Mouse (Mus musculus): ENCODE data around the gene Arl13b. TPM values are rescaled to one million over a fixed set of nuclear protein-coding genes. Genes with fewer than 3 reads are reported as not detected.

Arl13b gene
- total RNA-seq (2021): 10 to 100 TPM; 12.0 to 12.7 TPM
- long read RNA-seq, experiment 1, partial matches to known transcripts: 0 of 3 reads
- long read RNA-seq, experiment 1, other reads (novel, unspliced or antisense): 1 of 3 reads
- long read RNA-seq, experiment 2, partial matches to known transcripts: 3 of 8 reads
- long read RNA-seq, experiment 2, other reads (novel, unspliced or antisense): 2 of 8 reads

DNA sequence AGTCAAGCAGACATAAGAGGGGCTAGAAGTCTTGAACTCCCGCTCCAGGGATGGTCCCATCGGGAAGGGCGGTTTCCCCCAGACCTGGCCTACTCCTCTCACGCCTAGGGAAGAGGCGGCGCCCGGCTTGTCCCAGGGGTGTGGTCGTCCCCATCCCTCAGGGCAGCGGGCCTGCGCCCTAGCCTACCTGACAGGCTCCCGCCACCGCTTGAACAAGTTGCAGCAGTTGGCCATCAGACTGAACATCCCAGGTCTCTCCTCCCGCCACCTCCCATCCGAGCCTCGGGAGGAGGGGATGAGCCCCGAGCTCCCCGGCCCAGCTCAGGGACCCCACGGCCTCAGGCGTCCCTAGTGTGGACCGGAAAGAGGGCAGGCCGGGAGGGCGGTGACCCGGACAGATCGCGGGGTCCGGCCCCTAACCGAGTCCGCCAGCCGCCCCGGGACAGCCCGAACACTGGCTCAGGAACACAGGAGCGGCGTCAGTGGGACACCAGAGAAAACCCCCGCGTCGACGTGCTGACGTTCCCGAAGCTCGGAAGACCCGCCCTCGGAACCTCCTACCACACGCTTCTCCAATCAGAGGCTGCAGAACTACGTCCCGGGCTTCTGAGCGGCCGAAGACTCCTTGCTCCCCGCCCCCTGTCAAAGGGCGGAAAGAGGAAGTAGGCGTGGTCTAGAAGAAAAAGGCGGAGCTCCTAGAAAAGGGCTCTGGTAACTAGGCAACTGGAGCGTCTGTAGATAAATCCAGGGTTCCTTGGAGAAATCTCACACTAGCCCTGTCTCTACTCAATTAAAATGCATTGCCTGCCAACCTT lies at the start of gene Arl13b:
TSS of gene Arl13b (minus strand) at position 543 of the 815 bp plus-strand sequence.
- DNase-seq (ENCODE audit: low spot score in 2 of 2): peak; percentile 57 to 84

DNA sequence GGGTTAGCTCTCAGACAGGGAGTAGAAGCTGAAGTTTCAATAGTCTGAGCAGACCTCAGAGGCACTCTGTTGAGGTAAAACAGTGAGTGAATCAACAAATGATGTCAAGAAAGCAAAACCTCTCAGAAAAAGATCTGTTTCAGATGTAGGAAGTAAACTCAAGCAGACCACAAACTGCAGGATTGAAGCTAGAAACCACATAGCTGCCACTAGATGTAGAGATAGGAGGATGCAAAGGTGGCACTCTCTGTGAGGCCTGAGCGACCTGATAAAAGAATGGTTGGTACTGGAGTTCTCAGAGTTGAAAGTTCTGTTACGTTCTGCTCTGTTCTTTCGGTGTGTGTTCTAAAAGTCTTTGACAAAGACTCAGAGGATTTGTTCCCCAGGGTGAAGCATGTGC lies 49.0 kb upstream of the Arl13b start:
- DNase-seq (ENCODE audit: low spot score in 2 of 2): no peak

DNA sequence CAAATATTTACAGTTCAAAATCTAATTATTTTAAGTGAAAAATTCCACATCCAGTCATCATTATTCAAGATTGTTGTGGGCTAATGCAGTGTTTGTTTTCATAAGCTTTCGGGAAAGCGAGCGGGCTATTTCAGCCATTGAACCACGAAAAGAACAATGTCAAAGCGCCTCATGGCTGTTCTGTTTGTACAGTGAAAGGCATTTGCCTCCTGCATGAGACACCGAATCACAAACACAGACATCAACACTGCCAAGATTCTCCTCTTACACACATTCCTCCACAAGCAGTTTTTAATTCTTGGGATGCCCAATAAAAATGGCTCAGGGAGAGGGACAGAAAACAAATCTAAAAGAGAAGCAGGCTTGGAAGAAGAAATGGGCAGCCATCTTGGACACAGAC lies 27.2 kb upstream of the Arl13b start:
- DNase-seq (ENCODE audit: low spot score in 2 of 2): no peak

DNA sequence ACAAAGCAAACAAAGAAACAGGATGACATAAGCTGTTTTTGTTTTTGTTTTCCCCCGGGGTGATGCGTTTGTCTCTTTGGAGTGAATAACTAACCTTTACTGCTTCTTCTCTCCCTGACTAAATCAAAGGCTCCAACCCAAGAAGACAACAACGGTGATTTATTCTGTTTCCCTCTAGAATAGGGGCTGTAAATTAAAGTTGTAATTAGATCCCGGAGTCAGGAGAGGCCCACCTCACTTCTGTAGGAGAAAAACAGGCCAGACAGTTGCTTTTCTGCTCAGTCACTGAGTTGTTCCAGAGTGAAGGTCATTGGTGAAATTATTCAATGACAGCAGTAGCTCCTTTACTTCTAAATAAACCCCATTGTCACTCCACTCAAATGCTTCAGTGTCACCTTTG lies 26.3 kb upstream of the Arl13b start:
- DNase-seq (ENCODE audit: low spot score in 2 of 2): no peak

DNA sequence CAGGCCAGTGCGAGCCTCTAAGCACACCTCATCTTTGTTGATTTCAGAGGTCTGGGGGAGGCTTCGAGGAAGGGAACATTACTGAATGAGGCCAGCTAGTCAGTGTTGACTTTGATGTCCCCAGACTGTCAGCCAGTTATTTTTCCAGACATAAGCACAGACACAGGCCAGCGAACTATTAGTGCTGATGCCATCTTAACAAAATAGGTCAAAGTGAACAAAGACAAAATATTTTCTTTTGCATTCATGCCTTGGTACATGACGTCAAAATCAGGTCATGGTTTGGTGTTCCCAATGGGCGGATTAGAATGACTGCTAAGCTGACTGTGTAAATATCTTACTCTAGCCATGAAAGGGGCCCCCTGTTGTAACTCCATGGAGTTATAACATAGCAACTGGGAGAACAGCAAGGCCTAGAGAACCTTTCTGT lies 25.9 kb upstream of the Arl13b start:
- DNase-seq (ENCODE audit: low spot score in 2 of 2): no peak

DNA sequence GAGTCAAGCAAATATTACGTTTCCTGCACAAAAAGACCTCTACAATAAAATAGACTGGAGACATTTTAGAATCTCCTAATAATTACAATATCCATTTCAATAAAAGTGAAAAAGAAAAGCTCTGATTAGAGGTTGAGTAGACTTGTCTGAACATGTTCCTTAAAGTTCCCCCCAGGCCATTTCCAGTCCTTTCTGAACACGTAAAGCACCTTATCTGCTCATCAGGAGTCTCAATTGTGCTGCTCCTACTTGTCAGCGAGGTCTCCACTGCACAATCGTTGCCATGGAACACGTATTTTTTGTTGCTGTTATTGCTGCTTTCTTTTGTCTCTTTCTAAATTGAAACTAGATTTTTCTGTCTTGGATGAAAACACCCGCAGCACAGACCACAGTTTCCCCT lies 14.6 kb upstream of the Arl13b start:
- DNase-seq (ENCODE audit: low spot score in 2 of 2): no peak

DNA sequence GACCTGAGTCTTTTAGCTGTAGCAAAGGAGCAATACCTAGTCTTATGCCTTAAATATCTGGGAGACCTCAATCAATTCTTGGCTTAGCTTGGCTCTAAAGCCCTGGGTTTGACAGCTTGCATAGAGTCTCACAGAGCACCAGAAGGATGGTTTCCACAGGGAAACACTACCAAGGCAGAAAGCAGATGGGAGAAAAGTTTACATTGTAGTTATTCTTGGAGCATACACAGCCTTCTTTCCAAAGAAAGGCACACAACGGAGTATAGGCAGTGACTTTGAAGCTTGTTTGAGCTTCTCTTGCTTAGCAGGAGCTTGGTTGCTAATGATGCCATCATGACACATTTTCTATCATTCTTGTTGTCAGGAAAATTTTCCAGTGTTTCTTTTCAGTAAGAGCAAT lies 13.3 kb upstream of the Arl13b start:
- DNase-seq (ENCODE audit: low spot score in 2 of 2): no peak

DNA sequence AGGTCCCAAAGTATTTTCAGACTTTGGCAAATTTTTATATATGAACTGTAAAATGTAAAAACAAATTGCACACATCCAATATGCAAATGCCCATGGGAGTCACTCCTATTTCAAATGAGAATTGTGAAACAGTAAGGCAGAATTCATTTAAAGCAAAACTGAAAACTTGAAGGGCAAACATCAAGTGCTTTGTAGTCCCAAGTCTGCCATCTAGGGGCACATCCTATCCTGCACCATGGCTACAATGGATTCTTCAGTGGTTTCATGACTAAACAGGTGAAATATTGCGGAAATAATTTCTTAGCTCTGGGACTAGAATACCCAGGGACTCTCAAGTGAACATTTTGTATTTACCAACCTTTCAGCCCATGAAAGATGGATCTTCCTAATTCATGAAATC lies 11.2 kb upstream of the Arl13b start:
- no peak for DNase-seq (ENCODE audit: low spot score in 2 of 2)

DNA sequence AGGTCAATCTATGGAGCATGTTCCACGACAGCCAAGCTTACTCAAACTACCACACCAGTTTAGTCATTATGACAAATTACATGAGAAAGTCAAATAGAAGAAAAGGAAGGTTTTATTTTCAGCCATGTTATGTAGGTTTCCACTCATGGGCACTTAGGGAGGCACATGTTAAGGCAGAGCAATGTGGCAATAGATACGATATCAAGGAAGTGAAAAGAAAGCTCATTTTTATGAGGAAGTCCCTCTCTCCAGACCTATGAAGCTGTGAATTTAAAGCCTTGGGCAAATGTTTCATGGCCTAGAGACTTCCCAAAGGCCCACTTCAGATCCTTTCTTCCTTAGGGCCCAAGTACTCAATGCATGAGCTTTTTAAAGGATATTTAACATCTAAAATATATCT lies 10.7 kb upstream of the Arl13b start:
- no peak for DNase-seq (ENCODE audit: low spot score in 2 of 2)

DNA sequence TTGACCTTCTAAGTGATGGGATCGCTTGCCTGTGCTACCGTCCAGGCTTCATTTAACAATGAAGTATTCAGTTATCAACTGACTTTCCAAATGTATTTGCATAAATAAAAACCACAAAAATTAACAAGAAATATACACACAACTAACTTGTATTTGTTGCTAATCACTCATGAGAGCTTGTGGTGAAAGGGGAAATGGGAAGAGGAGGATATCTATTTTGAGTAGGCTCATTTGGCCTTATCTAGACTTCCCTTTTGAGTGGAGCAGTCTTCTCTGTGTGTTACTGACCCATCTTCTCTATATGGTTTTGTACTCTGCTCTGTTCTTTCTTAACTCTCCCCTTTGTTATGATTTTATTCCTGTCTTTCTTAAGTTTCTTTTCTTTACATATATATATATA lies 9.4 kb upstream of the Arl13b start:
- DNase-seq (ENCODE audit: low spot score in 2 of 2): no peak

DNA sequence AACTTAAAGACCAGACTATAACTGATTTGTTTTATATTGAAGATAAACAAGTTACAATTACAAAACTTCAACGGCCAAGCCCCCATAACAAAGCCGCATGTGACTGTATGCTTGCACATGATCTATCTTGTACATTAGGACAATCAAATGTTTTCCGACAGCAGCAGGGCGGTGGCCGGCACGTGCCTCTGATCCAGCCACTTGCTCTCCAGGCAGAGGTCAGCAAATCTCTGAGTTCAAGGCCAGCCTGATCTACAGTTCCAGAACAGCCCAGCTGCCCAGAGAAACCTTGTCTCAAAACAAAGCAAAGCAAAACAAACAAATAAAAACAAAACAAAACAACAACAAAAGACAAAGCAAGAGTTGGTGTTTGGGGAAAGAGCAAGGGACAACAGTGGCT lies 8.5 kb upstream of the Arl13b start:
- no peak for DNase-seq (ENCODE audit: low spot score in 2 of 2)

DNA sequence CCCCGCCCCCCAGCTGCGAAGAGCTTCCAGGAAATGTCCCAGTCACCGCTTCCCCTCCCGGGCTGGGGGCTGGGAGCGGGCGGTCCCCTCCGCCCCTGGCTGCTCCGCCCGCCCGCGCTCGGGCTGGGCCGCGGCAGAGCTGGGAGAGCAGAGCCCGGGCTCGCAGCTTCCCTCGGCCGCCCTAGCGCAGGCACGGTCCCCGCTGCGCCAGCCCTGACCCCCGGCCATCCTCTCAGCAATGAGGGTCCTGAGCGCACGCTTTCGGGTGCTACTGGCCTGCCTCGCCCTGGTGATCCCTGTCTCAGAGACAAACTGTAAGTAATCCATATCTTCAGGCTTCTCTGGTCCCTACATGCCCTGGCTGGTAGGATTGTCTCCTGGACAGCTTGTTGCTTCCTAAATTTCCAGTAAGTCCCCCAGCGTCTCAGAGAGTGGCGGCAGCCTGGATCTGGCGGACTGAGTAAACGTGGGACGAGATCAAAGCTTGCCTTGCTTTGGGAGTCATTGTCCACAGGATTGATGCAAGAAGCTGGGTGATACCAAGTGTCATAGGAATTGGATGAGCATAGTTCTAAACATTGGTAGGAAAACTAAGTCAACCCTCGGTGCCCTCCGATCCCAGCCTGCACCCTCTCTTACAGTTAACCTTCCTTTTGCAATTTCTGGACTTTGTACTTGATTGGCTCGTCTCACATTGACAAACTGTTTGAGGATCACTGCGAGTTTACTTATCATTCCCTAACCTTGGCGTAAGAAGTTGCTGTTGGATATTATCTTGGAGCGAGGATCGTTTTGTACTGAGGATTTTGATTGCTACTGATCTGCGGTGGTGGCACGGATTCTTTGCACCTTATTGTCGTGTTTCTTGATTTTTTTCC lies 7.6 kb upstream of the Arl13b start, which contains the start of gene Pros1:
TSS of gene Pros1 (plus strand) at position 117 of the 878 bp plus-strand sequence.
- peak; percentile 18 to 40 for DNase-seq (ENCODE audit: low spot score in 2 of 2)

DNA sequence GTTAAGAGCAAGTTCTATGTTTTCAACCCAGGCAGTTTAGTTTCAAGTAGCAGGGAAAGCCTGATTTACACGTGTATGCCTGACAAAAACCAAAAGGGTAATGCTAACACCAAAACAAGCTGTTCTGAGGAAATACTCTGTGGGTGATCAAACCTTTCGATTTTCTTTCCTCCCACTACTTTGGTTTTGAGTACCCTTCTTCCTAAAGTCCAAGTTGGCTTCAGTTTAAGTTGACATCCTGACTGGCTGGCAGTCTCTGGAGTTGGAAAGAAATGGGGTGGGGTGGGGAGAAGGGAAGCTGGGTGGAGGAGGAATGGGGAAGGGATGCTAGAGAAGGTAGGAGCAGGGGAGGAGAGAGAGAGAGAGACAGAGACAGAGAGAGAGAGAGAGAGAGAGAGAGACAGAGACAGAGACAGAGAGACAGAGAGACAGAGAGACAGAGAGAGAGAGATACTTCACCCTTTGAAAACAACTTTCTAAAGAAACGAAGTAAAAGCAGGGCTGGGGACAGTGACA lies 6.8 kb upstream of the Arl13b start:
- DNase-seq (ENCODE audit: low spot score in 2 of 2): no peak

DNA sequence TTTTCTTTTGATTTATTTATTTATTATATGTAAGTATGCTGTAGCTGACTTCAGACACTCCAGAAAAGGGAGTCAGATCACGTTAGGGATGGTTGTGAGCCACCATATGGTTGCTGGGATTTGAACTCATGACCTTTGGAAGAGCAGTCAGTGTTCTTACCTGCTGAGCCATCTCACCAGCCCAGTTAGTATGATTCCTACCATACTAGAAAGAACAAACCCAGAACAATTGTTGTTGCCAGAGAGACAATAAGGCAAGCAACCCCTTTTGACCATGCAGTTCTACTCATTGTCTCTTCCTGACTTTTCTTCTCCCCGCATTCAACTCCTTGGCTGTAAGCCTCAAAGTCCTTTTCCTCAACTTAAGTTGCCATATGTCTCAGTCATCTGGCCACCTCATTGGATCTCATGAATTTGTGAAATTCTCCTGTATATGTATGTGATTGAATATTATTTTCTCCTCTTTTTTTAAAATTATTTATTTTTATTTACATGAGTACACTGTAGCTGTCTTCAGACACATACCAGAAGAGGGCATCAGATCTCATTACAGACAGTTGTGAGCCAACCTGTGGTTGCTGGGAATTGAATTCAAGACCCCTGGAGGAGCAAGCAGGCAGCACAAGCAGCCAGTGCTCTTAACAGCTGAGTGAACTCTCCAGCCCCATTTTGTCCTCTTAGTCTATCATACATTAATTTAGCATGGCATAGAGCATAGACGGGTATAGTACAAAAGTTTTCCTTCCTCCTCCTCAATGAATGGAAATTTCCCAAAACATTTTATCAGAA lies 5.8 kb upstream of the Arl13b start:
- DNase-seq (ENCODE audit: low spot score in 2 of 2): no peak

DNA sequence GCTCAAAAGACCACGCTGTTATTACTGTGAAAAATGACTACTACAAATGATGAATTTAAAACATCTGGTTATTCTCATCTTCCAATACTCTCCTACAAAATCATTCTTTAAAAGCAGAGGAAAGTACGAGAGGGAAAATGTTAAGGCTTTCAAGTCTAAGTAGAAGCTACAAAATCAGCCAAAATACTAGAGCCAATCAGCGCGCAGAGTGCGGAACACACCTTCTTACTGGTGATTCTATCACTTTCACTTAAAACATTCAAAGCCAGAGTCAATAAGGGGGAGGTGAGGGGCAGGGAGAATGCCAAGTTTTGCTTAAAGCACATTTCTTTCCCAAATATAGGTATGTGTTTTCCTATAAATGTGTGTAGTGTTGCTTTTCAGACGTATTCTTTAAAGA lies 1.5 kb downstream of the Arl13b start:
- no peak for DNase-seq (ENCODE audit: low spot score in 2 of 2)

DNA sequence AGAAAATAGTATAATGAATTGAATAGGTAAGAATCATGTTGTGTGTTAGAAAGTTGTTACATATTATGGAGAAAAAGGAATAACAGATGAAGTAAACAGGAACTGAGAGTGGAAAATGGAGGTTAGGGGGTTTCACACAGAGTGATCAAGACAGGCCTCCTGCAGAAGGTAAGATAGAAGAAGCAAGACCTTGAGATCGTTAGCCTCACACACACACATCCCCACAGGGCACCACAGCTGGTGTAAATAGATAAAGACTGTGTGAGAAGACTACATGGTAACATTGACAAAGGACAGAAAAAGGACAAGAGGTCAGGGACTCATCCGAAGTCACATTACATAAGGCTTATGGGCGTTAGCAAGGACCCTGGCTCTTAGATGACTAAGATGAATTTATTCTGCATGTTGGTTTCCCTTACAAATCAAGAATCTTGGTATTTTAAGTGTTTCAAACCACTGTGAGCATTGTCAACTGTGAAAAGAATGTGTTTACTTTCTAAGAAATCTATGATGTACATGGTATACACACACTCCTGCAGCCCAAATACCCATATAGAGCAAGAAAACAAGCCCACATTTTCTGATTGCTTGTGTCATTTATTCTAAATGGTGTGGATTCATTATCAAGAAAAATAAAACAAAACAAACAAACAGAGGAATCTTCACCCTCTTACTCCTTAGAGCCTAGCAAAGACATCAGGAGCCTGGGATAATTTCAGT lies 12.7 kb downstream of the Arl13b start:
- DNase-seq (ENCODE audit: low spot score in 2 of 2): no peak

DNA sequence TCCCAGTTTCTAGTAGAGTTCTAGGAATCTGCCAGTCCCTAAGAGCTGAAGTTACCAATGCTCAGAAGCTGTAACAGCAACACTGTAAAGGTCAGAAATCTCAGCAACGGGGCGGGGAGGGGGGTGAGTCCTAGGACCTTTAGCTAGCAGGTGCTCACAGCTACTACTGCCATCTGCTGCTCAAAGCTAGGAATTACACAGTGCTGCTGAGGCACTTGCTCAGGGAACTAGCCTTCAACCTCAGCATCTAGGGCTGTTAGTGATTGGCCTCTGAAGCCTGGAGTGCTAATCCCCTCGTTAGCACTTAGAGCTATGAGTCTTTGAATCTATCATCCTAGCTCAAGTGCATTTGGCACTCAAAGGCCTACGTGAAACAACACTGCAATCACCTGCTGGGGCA lies 14.4 kb downstream of the Arl13b start:
- peak in 1 of 2 experiments; percentile 10 for DNase-seq (ENCODE audit: low spot score in 2 of 2)

DNA sequence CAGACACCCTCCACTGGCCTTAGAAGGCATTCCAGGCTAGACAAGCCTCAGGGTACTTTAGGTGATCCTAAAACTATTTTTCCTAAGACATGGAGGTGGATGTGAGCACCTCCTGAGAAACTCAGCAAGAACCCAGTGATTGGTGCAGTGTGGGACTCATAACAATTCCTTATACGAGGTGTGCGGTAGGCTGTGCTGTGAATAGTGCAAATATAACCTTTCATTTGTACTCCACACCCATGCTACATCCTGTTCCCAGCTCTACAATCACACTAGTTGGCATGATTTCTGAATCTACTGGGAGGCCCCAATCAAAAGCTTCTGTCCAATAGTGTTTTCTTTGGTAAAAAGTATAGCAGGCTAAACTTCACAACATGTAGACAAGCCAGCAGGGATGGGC lies 14.8 kb downstream of the Arl13b start:
- no peak for DNase-seq (ENCODE audit: low spot score in 2 of 2)

DNA sequence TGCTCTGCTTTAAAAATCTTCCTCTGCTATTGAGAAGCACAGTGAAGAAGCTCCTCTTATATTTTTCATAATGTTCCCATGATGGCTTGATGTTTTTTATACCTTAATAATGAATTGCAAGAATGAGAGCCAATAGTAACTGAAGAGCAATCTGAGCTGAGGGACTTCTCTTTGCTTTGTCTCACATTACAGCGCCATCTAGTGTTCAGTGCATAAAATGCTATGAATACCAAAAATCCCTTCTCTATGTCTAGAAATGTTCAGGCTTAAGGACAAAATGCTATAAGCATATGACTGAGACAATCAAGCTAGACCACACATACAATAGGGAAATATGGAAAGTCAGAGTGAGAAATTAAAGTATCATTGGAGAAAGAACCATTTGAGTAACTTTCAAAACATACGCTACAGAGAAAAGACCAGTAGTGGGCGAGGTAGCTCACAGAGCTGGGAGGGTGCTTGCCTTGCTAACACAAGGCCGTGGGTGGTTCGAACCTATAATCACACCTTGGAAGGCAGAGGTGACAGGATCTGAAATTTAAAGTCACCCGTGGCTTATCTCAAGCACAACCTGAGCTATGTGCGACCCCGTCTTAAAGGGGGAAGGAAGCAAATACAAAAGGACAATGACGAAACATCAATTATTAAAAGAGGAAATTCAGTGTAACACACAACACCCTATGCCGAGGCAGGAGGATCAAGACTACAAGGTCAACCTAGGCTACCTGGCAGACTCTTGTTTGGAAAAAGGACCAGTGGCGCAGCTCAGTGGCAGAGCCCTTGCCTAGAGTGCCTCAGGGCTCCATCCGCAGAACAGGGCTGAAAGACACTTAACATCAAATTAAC lies 20.5 kb downstream of the Arl13b start:
- DNase-seq (ENCODE audit: low spot score in 2 of 2): no peak
